Mouse (Mus musculus) heart, embryonic 14.5 days (tissue): Measurements from ENCODE around the gene Rims1. TPM values are rescaled to one million over a fixed set of nuclear protein-coding genes. Genes with fewer than 3 reads are reported as not detected.

Experiments used
- ATAC-seq: fragments of 200-750 bp; cut with Nextera tagmentation; 2 replicates; pipeline ENCODE4 v1.8.0; 2017; ENCODE audit warnings: low read depth, moderate TSS enrichment; ENCODE audit not compliant: insufficient number of reproducible peaks, insufficient read depth, low FRiP score
- H3K27ac ChIP-seq, 2 experiments: fragments of 200-500 bp in 1 of 2; fragments of 300-500 bp in 1 of 2; sonication (generic) in 1 of 2; replicated peaks in 1 of 2; 2 replicates each; pipeline ENCODE4 v1.5.1; 2012 to 2014; ENCODE audit warnings: low read depth in 2 of 2, low read length in 2 of 2, control low read depth in 1 of 2, mild to moderate bottlenecking in 1 of 2, mixed read lengths in 1 of 2; ENCODE audit not compliant: control insufficient read depth in 1 of 2, insufficient read depth in 1 of 2
- H3K27me3 ChIP-seq: fragments of 300-500 bp; sonication (generic); 2 replicates; pipeline ENCODE4 v1.6.1; 2014; ENCODE audit warnings: mild to moderate bottlenecking, low read length, control low read depth; ENCODE audit not compliant: control insufficient read depth, insufficient read depth
- H3K36me3 ChIP-seq: fragments of 300-500 bp; sonication (generic); 2 replicates; pipeline ENCODE4 v1.6.1; 2014; ENCODE audit warnings: mild to moderate bottlenecking, control low read depth, low read length, mixed read lengths; ENCODE audit not compliant: control insufficient read depth, insufficient read depth
- H3K4me1 ChIP-seq, 2 experiments: fragments of 200-500 bp in 1 of 2; fragments of 300-500 bp in 1 of 2; sonication (generic) in 1 of 2; 2 replicates each; pipeline ENCODE4 v1.6.1; 2012 to 2014; ENCODE audit warnings: low read length in 2 of 2, control low read depth in 1 of 2, mixed read lengths in 1 of 2; ENCODE audit not compliant: control insufficient read depth in 2 of 2, insufficient read depth in 2 of 2
- H3K4me2 ChIP-seq: fragments of 300-500 bp; sonication (generic); 2 replicates; pipeline ENCODE4 v1.6.1; 2014; ENCODE audit warnings: mild to moderate bottlenecking, low read length
- H3K4me3 ChIP-seq, 2 experiments: fragments of 200-500 bp in 1 of 2; fragments of 300-500 bp in 1 of 2; sonication (generic) in 1 of 2; 2 replicates each; pipeline ENCODE4 v1.5.1; 2012 to 2014; ENCODE audit warnings: low read length in 2 of 2, mild to moderate bottlenecking in 2 of 2, control low read depth in 1 of 2, low read depth in 1 of 2, moderate library complexity in 1 of 2; ENCODE audit not compliant: control insufficient read depth in 1 of 2, insufficient read depth in 1 of 2
- H3K9ac ChIP-seq: fragments of 300-500 bp; sonication (generic); 2 replicates; pipeline ENCODE4 v1.6.1; 2014; ENCODE audit warnings: mild to moderate bottlenecking, low read length
- H3K9me3 ChIP-seq: fragments of 300-500 bp; sonication (generic); 2 replicates; pipeline ENCODE4 v1.6.1; 2016; ENCODE audit warnings: low read length, control low read depth; ENCODE audit not compliant: control insufficient read depth
- WGBS: fragments of 180-500 bp; shearing (Covaris S2); extraction: QIAGEN DNeasy Blood & Tissue Kit; methylation state at CpG from one replicate; pipeline ENCODE4 v1.1.7; 2014; 5-methylcytosine and 5-hydroxymethylcytosine counted together
- polyA plus RNA-seq: library from polyadenylated mRNA; unstranded; fragments of >200 nt; fragmentation: Nextera tagmentation; extraction: Ambion mirVana; gene quantifications from 2 replicates; pipeline ENCODE4 v1.2.1, GENCODE M21; 2014

Gene Rims1
- polyA plus RNA-seq, 1 experiment from 2014 or later = 2.2 TPM

DNA sequence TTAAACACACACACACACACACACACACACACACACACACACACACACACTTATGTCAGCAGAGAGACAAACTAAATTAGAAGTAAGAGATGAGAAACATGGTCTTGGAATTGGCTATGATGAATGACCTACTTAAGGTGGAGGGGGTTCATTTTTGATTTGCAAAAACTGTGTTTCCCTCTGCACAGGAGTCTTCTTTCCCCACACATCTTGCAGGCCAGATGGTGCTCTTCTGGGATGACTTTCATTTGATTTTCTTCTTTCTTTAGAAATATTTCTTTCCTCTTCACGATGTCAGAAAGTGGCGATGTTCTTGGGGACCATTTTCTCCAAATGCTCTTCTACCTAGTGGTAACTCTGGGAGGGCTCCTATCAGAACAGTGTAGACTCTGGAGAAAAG is 560.0 kb downstream of the Rims1 start:
- 81% methylated on average over 2 of the region's 2 CpGs for whole genome bisulfite sequencing
- Histone ChIP-seq H3K9me3 (no peaks in the 10 kb centered on the region), H3K36me3 (no peaks in the 10 kb centered on the region)

More for the DNA sequence above, 560.0 kb downstream of the Rims1 start:
- Histone ChIP-seq H3K4me1 (no peaks in the 10 kb centered on the region), H3K4me2 (no peak overlapping the region), H3K4me3 (no peak overlapping the region), H3K27ac (no peak overlapping the region), H3K27me3 (no peaks in the 10 kb centered on the region), H3K9ac (no peak overlapping the region)
- ATAC-seq = no peak
